Mouse (Mus musculus) bone marrow, adult 2 months (tissue): ENCODE results near the gene Snrnp35. TPM values are rescaled to one million over a fixed set of nuclear protein-coding genes. Genes with fewer than 3 reads are reported as not detected.

Source experiments
- H3K27ac ChIP-seq: fragments of 200-500 bp; 2 replicates; pipeline ENCODE4 v1.5.1; 2012; ENCODE audit warnings: low read depth, mild to moderate bottlenecking, control low read depth, inconsistent platforms, low read length; ENCODE audit not compliant: control insufficient read depth, poor library complexity, insufficient read depth
- H3K4me1 ChIP-seq: fragments of 200-500 bp; 2 replicates; pipeline ENCODE4 v1.6.1; 2011; ENCODE audit warnings: low read length; ENCODE audit not compliant: control insufficient read depth, insufficient read depth
- H3K4me3 ChIP-seq: fragments of 200-500 bp; replicated peaks from 2 replicates; pipeline ENCODE3; 2011; ENCODE audit warnings: mild to moderate bottlenecking, low read depth, low read length, control low read depth; ENCODE audit not compliant: control insufficient read depth
- CTCF ChIP-seq: fragments of 200-500 bp; IDR thresholded peaks from 2 replicates; pipeline ENCODE4 v1.5.1; 2011; ENCODE audit warnings: low read length, control low read depth; ENCODE audit not compliant: control insufficient read depth, insufficient read depth
- POLR2A ChIP-seq: fragments of 200-500 bp; IDR thresholded peaks from 2 replicates; pipeline ENCODE4 v1.6.1; 2011; ENCODE audit warnings: low read depth, mild to moderate bottlenecking, control low read depth, low read length, borderline replicate concordance; ENCODE audit not compliant: control insufficient read depth
- WGBS: fragments of 180-500 bp; shearing (Covaris S2); methylation state at CpG from one replicate; pipeline ENCODE4 v1.1.7; 2018; 5-methylcytosine and 5-hydroxymethylcytosine counted together
- polyA plus RNA-seq: library from polyadenylated mRNA; stranded (reverse); fragments of >200 nt; gene quantifications from 2 replicates; pipeline ENCODE4 v1.2.4, GENCODE M21; 2011; ENCODE audit warnings: low replicate concordance; ENCODE audit not compliant: missing spikeins, insufficient read depth, insufficient read length

Snrnp35 gene
- polyA plus RNA-seq, 1 experiment, result 24.2 TPM

- Histone ChIP-seq H3K4me3 (peak overlapping the region; percentile 71), H3K27ac (peak overlapping the region; percentile 92), H3K4me1 (peaks cover 13% of the 10 kb centered on the region)
- TF ChIP-seq CTCF (no peak), POLR2A (peak; percentile 76; the same call in 1 of the 2 replicates)
- 8% methylated on average over 66 of the region's 66 CpGs for WGBS
Observed at GRCm38 (mm10) chr5:124444661-124445561, 38.0 kb upstream of the Snrnp35 start.

- 6% methylated on average over 75 of the region's 77 CpGs for WGBS
- peak overlapping the region; percentile 82 for H3K4me3 ChIP-seq
- TF ChIP-seq CTCF (no peak), POLR2A (no peak)
- H3K27ac ChIP-seq, result peak overlapping the region; percentile 92
- H3K4me1 ChIP-seq, result peaks cover 13% of the 10 kb centered on the region
Observed at GRCm38 (mm10) chr5:124445621-124446293, 37.2 kb upstream of the Snrnp35 start.

- 2% methylated on average over 15 of the region's 15 CpGs for WGBS
- Histone ChIP-seq H3K4me1 (peaks cover 13% of the 10 kb centered on the region), H3K27ac (peak overlapping the region; percentile 92), H3K4me3 (peak overlapping the region; percentile 82)
- TF ChIP-seq POLR2A (no peak), CTCF (peak; percentile 5; the same call in 1 of the 2 replicates)
Observed at GRCm38 (mm10) chr5:124446301-124446881, 36.5 kb upstream of the Snrnp35 start.

- Histone ChIP-seq H3K4me3 (no peak overlapping the region), H3K4me1 (peaks cover 8% of the 10 kb centered on the region), H3K27ac (no peak overlapping the region)
- TF ChIP-seq CTCF (no peak), POLR2A (no peak)
- 90% methylated on average over 6 of the region's 6 CpGs for WGBS
Observed at GRCm38 (mm10) chr5:124449494-124449893, 33.4 kb upstream of the Snrnp35 start.

- no peak overlapping the region for H3K4me3 ChIP-seq
Observed at GRCm38 (mm10) chr5:124450051-124450450, 32.9 kb upstream of the Snrnp35 start.

GRCm38 (mm10) chr5:124450641-124451340 lies 32.1 kb upstream of the Snrnp35 start:
- 84% methylated on average over 16 of the region's 16 CpGs for WGBS
- H3K4me1 ChIP-seq, result peaks cover 6% of the 10 kb centered on the region; the same call in 1 of the 2 replicates
- no peak for TF ChIP-seq CTCF
- no peak for TF ChIP-seq POLR2A
- no peak overlapping the region for H3K27ac ChIP-seq
- H3K4me3 ChIP-seq, result no peak overlapping the region

More at GRCm38 (mm10) chr5:124450051-124450450, 32.9 kb upstream of the Snrnp35 start:
- 87% methylated on average over 7 of the region's 7 CpGs for WGBS
- H3K27ac ChIP-seq, result no peak overlapping the region
- peaks cover 5% of the 10 kb centered on the region; the same call in 1 of the 2 replicates for H3K4me1 ChIP-seq
- TF ChIP-seq CTCF, result no peak
- no peak for TF ChIP-seq POLR2A

- Histone ChIP-seq H3K4me1 (peaks cover 6% of the 10 kb centered on the region; the same call in 1 of the 2 replicates), H3K4me3 (no peak overlapping the region), H3K27ac (no peak overlapping the region)
- TF ChIP-seq POLR2A (no peak), CTCF (no peak)
- WGBS, result 91% methylated on average over 15 of the region's 15 CpGs
Observed at GRCm38 (mm10) chr5:124452494-124453228, 30.3 kb upstream of the Snrnp35 start.
